Mouse (Mus musculus) intestine, embryonic 14.5 days (tissue): ENCODE measurements around the gene Aida. TPM values are rescaled to one million over a fixed set of nuclear protein-coding genes. Genes with fewer than 3 reads are reported as not detected.
"Not testable (repeated sequence)": the region's sequence is repeated elsewhere in the genome, so short reads cannot be mapped to it uniquely, and the experiment has no call there.

Experiments used
- ATAC-seq: fragments of 200-750 bp; cut with Nextera tagmentation; replicated peaks from 2 replicates; pipeline ENCODE4 v1.8.0; 2017; ENCODE audit warnings: low read depth, moderate number of reproducible peaks, moderate TSS enrichment, moderate library complexity; ENCODE audit not compliant: low FRiP score, low TSS enrichment
- DNase-seq: peaks from one replicate; pipeline ENCODE4 v3.0.0-alpha.2; 2018; ENCODE audit warnings: low spot score
- H3K27ac ChIP-seq: fragments of 300-500 bp; sonication (generic); 2 replicates; pipeline ENCODE4 v1.5.1; 2014; ENCODE audit warnings: low read depth, mild to moderate bottlenecking, control low read depth
- H3K27me3 ChIP-seq: fragments of 300-500 bp; sonication (generic); replicated peaks from 2 replicates; pipeline ENCODE4 v1.6.1; 2014; ENCODE audit warnings: low read length, control low read depth; ENCODE audit not compliant: control insufficient read depth, insufficient read depth
- H3K36me3 ChIP-seq: fragments of 300-500 bp; sonication (generic); 2 replicates; pipeline ENCODE4 v1.6.1; 2014; ENCODE audit warnings: low read length, control low read depth; ENCODE audit not compliant: control insufficient read depth, insufficient read depth
- H3K4me1 ChIP-seq: fragments of 300-500 bp; sonication (generic); replicated peaks from 2 replicates; pipeline ENCODE4 v1.6.1; 2014; ENCODE audit warnings: low read length, control low read depth, mixed read lengths; ENCODE audit not compliant: control insufficient read depth, insufficient read depth
- H3K4me2 ChIP-seq: fragments of 300-500 bp; sonication (generic); 2 replicates; pipeline ENCODE4 v1.6.1; 2014; ENCODE audit warnings: low read length
- H3K4me3 ChIP-seq: fragments of 300-500 bp; sonication (generic); 2 replicates; pipeline ENCODE4 v1.5.1; 2014; ENCODE audit warnings: low read depth, low read length, control low read depth, mixed read lengths
- H3K9ac ChIP-seq: fragments of 300-500 bp; sonication (generic); 2 replicates; pipeline ENCODE4 v1.6.1; 2014; ENCODE audit warnings: mild to moderate bottlenecking, low read length
- H3K9me3 ChIP-seq: fragments of 300-500 bp; sonication (generic); 2 replicates; pipeline ENCODE4 v1.6.1; 2016; ENCODE audit warnings: low read length, control low read depth; ENCODE audit not compliant: control insufficient read depth
- WGBS: fragments of 180-500 bp; shearing (Covaris S2); extraction: QIAGEN DNeasy Blood & Tissue Kit; methylation state at CpG from one replicate; pipeline ENCODE4 v1.1.7; 2014; 5-methylcytosine and 5-hydroxymethylcytosine counted together
- polyA plus RNA-seq: library from polyadenylated mRNA; unstranded; fragments of >200 nt; fragmentation: Nextera tagmentation; extraction: Ambion mirVana; gene quantifications from 2 replicates; pipeline ENCODE4 v1.2.1, GENCODE M21; 2014

The Aida gene
- polyA plus RNA-seq, 1 experiment from 2014 or later: 27.5 TPM

GRCm38 (mm10) chr1:183299161-183299560 lies 2.8 kb downstream of the Aida start:
- no peak overlapping the region for H3K9ac ChIP-seq
- ATAC-seq (no peak), DNase-seq (peak; percentile 100)
- H3K27me3 ChIP-seq: no peaks in the 10 kb centered on the region
- H3K36me3 ChIP-seq: no peaks in the 10 kb centered on the region
- H3K9me3 ChIP-seq: no peaks in the 10 kb centered on the region
- H3K4me1 ChIP-seq: no peaks in the 10 kb centered on the region
- H3K4me2 ChIP-seq: no peak overlapping the region
- WGBS: 86% methylated on average over 6 of the region's 6 CpGs
- no peak overlapping the region for H3K27ac ChIP-seq
- H3K4me3 ChIP-seq: no peak overlapping the region

GRCm38 (mm10) chr1:183307555-183307954 lies 11.2 kb downstream of the Aida start:
- no peak overlapping the region for H3K27ac ChIP-seq
- no peak overlapping the region for H3K4me3 ChIP-seq
- no peak overlapping the region for H3K9ac ChIP-seq
- no peak overlapping the region for H3K4me2 ChIP-seq
- H3K36me3 ChIP-seq: peaks cover 22% of the 10 kb centered on the region
- H3K4me1 ChIP-seq: no peaks in the 10 kb centered on the region
- H3K9me3 ChIP-seq: no peaks in the 10 kb centered on the region
- ATAC-seq (no peak), DNase-seq (no peak)
- no peaks in the 10 kb centered on the region for H3K27me3 ChIP-seq
- WGBS: 76% methylated on average over 3 of the region's 3 CpGs

- Histone ChIP-seq H3K27ac (no peak overlapping the region), H3K9me3 (no peaks in the 10 kb centered on the region), H3K27me3 (no peaks in the 10 kb centered on the region), H3K9ac (no peak overlapping the region), H3K4me2 (no peak overlapping the region), H3K36me3 (peaks cover 31% of the 10 kb centered on the region), H3K4me1 (no peaks in the 10 kb centered on the region), H3K4me3 (no peak overlapping the region)
- no peak for DNase-seq
- WGBS: 83% methylated on average over 1 of the region's 1 CpGs
- ATAC-seq: no peak
Measured at GRCm38 (mm10) chr1:183308476-183308875, 12.1 kb downstream of the Aida start.

GRCm38 (mm10) chr1:183309601-183310000 lies 13.2 kb downstream of the Aida start:
- not testable (repeated sequence) for ATAC-seq, DNase-seq, H3K4me1 ChIP-seq, H3K27ac ChIP-seq, H3K4me3 ChIP-seq, H3K9ac ChIP-seq, H3K9me3 ChIP-seq, H3K4me2 ChIP-seq, H3K27me3 ChIP-seq
- peaks cover 41% of the 10 kb centered on the region for H3K36me3 ChIP-seq
- 83% methylated on average over 2 of the region's 2 CpGs for WGBS

GRCm38 (mm10) chr1:183312076-183312475 lies 15.7 kb downstream of the Aida start:
- Histone ChIP-seq H3K4me3 (no peak overlapping the region), H3K9me3 (no peaks in the 10 kb centered on the region), H3K27me3 (no peaks in the 10 kb centered on the region), H3K27ac (no peak overlapping the region), H3K4me2 (no peak overlapping the region), H3K9ac (no peak overlapping the region), H3K36me3 (peaks cover 61% of the 10 kb centered on the region), H3K4me1 (no peaks in the 10 kb centered on the region)
- ATAC-seq (no peak), DNase-seq (no peak)
- WGBS: 92% methylated on average over 2 of the region's 2 CpGs

- H3K4me2 ChIP-seq: no peak overlapping the region
- ATAC-seq (no peak), DNase-seq (no peak)
- peaks cover 76% of the 10 kb centered on the region for H3K36me3 ChIP-seq
- no peaks in the 10 kb centered on the region for H3K27me3 ChIP-seq
- no peaks in the 10 kb centered on the region for H3K9me3 ChIP-seq
- no peak overlapping the region for H3K4me3 ChIP-seq
- H3K4me1 ChIP-seq: no peaks in the 10 kb centered on the region
- H3K27ac ChIP-seq: no peak overlapping the region
- H3K9ac ChIP-seq: no peak overlapping the region
- 90% methylated on average over 2 of the region's 2 CpGs for WGBS
Measured at GRCm38 (mm10) chr1:183315783-183316182, 19.4 kb downstream of the Aida start.

GRCm38 (mm10) chr1:183320708-183321107 lies 24.3 kb downstream of the Aida start:
- peaks cover 74% of the 10 kb centered on the region for H3K36me3 ChIP-seq
- no peak overlapping the region for H3K4me3 ChIP-seq
- H3K4me2 ChIP-seq: no peak overlapping the region
- no peak for DNase-seq
- H3K9me3 ChIP-seq: no peaks in the 10 kb centered on the region
- H3K9ac ChIP-seq: no peak overlapping the region
- no peak for ATAC-seq
- H3K27me3 ChIP-seq: no peaks in the 10 kb centered on the region
- WGBS: 72% methylated on average over 3 of the region's 3 CpGs
- no peak overlapping the region for H3K27ac ChIP-seq
- H3K4me1 ChIP-seq: no peaks in the 10 kb centered on the region

- H3K9ac ChIP-seq, ATAC-seq, H3K4me2 ChIP-seq, H3K4me1 ChIP-seq, H3K27me3 ChIP-seq, DNase-seq, H3K4me3 ChIP-seq, H3K27ac ChIP-seq, H3K9me3 ChIP-seq: not testable (repeated sequence)
- WGBS: 91% methylated on average over 5 of the region's 5 CpGs
- peaks cover 78% of the 10 kb centered on the region for H3K36me3 ChIP-seq
Measured at GRCm38 (mm10) chr1:183322496-183322895, 26.1 kb downstream of the Aida start.

GRCm38 (mm10) chr1:183323923-183324322 lies 27.5 kb downstream of the Aida start:
- Histone ChIP-seq H3K4me2 (no peak overlapping the region), H3K9ac (no peak overlapping the region), H3K27me3 (no peaks in the 10 kb centered on the region), H3K27ac (no peak overlapping the region), H3K36me3 (peaks cover 80% of the 10 kb centered on the region), H3K9me3 (no peaks in the 10 kb centered on the region), H3K4me1 (no peaks in the 10 kb centered on the region), H3K4me3 (no peak overlapping the region)
- DNase-seq (no peak), ATAC-seq (no peak)
- 96% methylated on average over 2 of the region's 2 CpGs for WGBS
